Mouse (Mus musculus) kidney, postnatal 14 days (tissue): Measurements from ENCODE around the gene Carnmt1.

ENCODE experiments used
- DNase-seq: peaks from one replicate; pipeline ENCODE4 v3.0.0; 2022; ENCODE audit warnings: mixed read lengths

The Carnmt1 gene

GRCm38 (mm10) chr19:18716374-18716773 is 45.8 kb downstream of the Carnmt1 start:
- DNase-seq = peak; percentile 79

- no peak for DNase-seq
Measured at GRCm38 (mm10) chr19:18720337-18720736, 49.8 kb downstream of the Carnmt1 start.

- DNase-seq = no peak
Measured at GRCm38 (mm10) chr19:18725186-18725585, 54.6 kb downstream of the Carnmt1 start.

- DNase-seq = no peak
Measured at GRCm38 (mm10) chr19:18730255-18730654, 59.7 kb downstream of the Carnmt1 start.

- no peak for DNase-seq
Measured at GRCm38 (mm10) chr19:18731077-18731476, 60.5 kb downstream of the Carnmt1 start.

GRCm38 (mm10) chr19:18735901-18736300 is 65.3 kb downstream of the Carnmt1 start:
- DNase-seq = no peak

GRCm38 (mm10) chr19:18739146-18739545 is 68.6 kb downstream of the Carnmt1 start:
- no peak for DNase-seq

- DNase-seq = no peak
Measured at GRCm38 (mm10) chr19:18743946-18744345, 73.4 kb downstream of the Carnmt1 start.

GRCm38 (mm10) chr19:18746576-18747340 is 76.2 kb downstream of the Carnmt1 start:
- no peak for DNase-seq

GRCm38 (mm10) chr19:18747379-18747778 is 76.8 kb downstream of the Carnmt1 start:
- no peak for DNase-seq

- DNase-seq = peak; percentile 28
Measured at GRCm38 (mm10) chr19:18749598-18750339, 79.2 kb downstream of the Carnmt1 start, which contains the start of gene Trpm6. Gene Trpm6, plus strand, starts transcription at chr19:18749983.
